Mouse (Mus musculus): ENCODE measurements around the gene Lbh. TPM values are rescaled to one million over a fixed set of nuclear protein-coding genes. Genes with fewer than 3 reads are reported as not detected.

Lbh gene
- polyA plus RNA-seq (2012; rRNA removed): 133 and 147 TPM in 2 replicates

GRCm38 (mm10) chr17:72918053-72918452 lies at the start of gene Lbh:
TSS of gene Lbh (plus strand) at chr17:72918305.
- DNase-seq (ENCODE audit: low read depth): peak; percentile 98
- no peak for TF ChIP-seq CTCF (IDR thresholded peaks at IDR 0.05; ENCODE audit: borderline replicate concordance, extremely low read depth, insufficient read depth, insufficient read length)
- TF ChIP-seq POLR2A (IDR thresholded peaks at IDR 0.05; ENCODE audit: borderline replicate concordance, extremely low read depth, insufficient read depth, insufficient read length, poor library complexity, severe bottlenecking): peak; percentile 97

- no peak for DNase-seq (ENCODE audit: low read depth)
- no peak for TF ChIP-seq POLR2A (IDR thresholded peaks at IDR 0.05; ENCODE audit: borderline replicate concordance, extremely low read depth, insufficient read depth, insufficient read length, poor library complexity, severe bottlenecking)
- no peak for TF ChIP-seq CTCF (IDR thresholded peaks at IDR 0.05; ENCODE audit: borderline replicate concordance, extremely low read depth, insufficient read depth, insufficient read length)
Measured at GRCm38 (mm10) chr17:72878979-72879378, 39.1 kb upstream of the Lbh start.

- DNase-seq (ENCODE audit: low read depth): no peak
- TF ChIP-seq POLR2A (IDR thresholded peaks at IDR 0.05; ENCODE audit: borderline replicate concordance, extremely low read depth, insufficient read depth, insufficient read length, poor library complexity, severe bottlenecking) (no peak), CTCF (IDR thresholded peaks at IDR 0.05; ENCODE audit: borderline replicate concordance, extremely low read depth, insufficient read depth, insufficient read length) (no peak)
Measured at GRCm38 (mm10) chr17:72880156-72880555, 37.9 kb upstream of the Lbh start.

GRCm38 (mm10) chr17:72881051-72881450 lies 37.1 kb upstream of the Lbh start:
- TF ChIP-seq POLR2A (IDR thresholded peaks at IDR 0.05; ENCODE audit: borderline replicate concordance, extremely low read depth, insufficient read depth, insufficient read length, poor library complexity, severe bottlenecking) (no peak), CTCF (IDR thresholded peaks at IDR 0.05; ENCODE audit: borderline replicate concordance, extremely low read depth, insufficient read depth, insufficient read length) (no peak)
- DNase-seq (ENCODE audit: low read depth): no peak

GRCm38 (mm10) chr17:72881804-72882203 lies 36.3 kb upstream of the Lbh start:
- no peak for DNase-seq (ENCODE audit: low read depth)
- no peak for TF ChIP-seq POLR2A (IDR thresholded peaks at IDR 0.05; ENCODE audit: borderline replicate concordance, extremely low read depth, insufficient read depth, insufficient read length, poor library complexity, severe bottlenecking)

GRCm38 (mm10) chr17:72889556-72890397 lies 28.3 kb upstream of the Lbh start:
- DNase-seq (ENCODE audit: low read depth): peak; percentile 97
- peak; percentile 73; the same call in 1 of the 2 replicates for TF ChIP-seq CTCF (IDR thresholded peaks at IDR 0.05; ENCODE audit: borderline replicate concordance, extremely low read depth, insufficient read depth, insufficient read length)
- TF ChIP-seq POLR2A (IDR thresholded peaks at IDR 0.05; ENCODE audit: borderline replicate concordance, extremely low read depth, insufficient read depth, insufficient read length, poor library complexity, severe bottlenecking): no peak

- no peak for TF ChIP-seq POLR2A (IDR thresholded peaks at IDR 0.05; ENCODE audit: borderline replicate concordance, extremely low read depth, insufficient read depth, insufficient read length, poor library complexity, severe bottlenecking)
- no peak for TF ChIP-seq CTCF (IDR thresholded peaks at IDR 0.05; ENCODE audit: borderline replicate concordance, extremely low read depth, insufficient read depth, insufficient read length)
- no peak for DNase-seq (ENCODE audit: low read depth)
Measured at GRCm38 (mm10) chr17:72890398-72890898, 27.7 kb upstream of the Lbh start.

- DNase-seq (ENCODE audit: low read depth): no peak
- TF ChIP-seq CTCF (IDR thresholded peaks at IDR 0.05; ENCODE audit: borderline replicate concordance, extremely low read depth, insufficient read depth, insufficient read length): no peak
- no peak for TF ChIP-seq POLR2A (IDR thresholded peaks at IDR 0.05; ENCODE audit: borderline replicate concordance, extremely low read depth, insufficient read depth, insufficient read length, poor library complexity, severe bottlenecking)
Measured at GRCm38 (mm10) chr17:72891556-72891955, 26.5 kb upstream of the Lbh start.

- DNase-seq (ENCODE audit: low read depth): no peak
- TF ChIP-seq CTCF (IDR thresholded peaks at IDR 0.05; ENCODE audit: borderline replicate concordance, extremely low read depth, insufficient read depth, insufficient read length) (no peak), POLR2A (IDR thresholded peaks at IDR 0.05; ENCODE audit: borderline replicate concordance, extremely low read depth, insufficient read depth, insufficient read length, poor library complexity, severe bottlenecking) (no peak)
Measured at GRCm38 (mm10) chr17:72895506-72895905, 22.6 kb upstream of the Lbh start.

- TF ChIP-seq CTCF (IDR thresholded peaks at IDR 0.05; ENCODE audit: borderline replicate concordance, extremely low read depth, insufficient read depth, insufficient read length) (no peak), POLR2A (IDR thresholded peaks at IDR 0.05; ENCODE audit: borderline replicate concordance, extremely low read depth, insufficient read depth, insufficient read length, poor library complexity, severe bottlenecking) (no peak)
- DNase-seq (ENCODE audit: low read depth): no peak
Measured at GRCm38 (mm10) chr17:72897076-72897475, 21.0 kb upstream of the Lbh start.

- no peak for DNase-seq (ENCODE audit: low read depth)
- TF ChIP-seq CTCF (IDR thresholded peaks at IDR 0.05; ENCODE audit: borderline replicate concordance, extremely low read depth, insufficient read depth, insufficient read length): no peak
- no peak for TF ChIP-seq POLR2A (IDR thresholded peaks at IDR 0.05; ENCODE audit: borderline replicate concordance, extremely low read depth, insufficient read depth, insufficient read length, poor library complexity, severe bottlenecking)
Measured at GRCm38 (mm10) chr17:72897961-72898360, 20.1 kb upstream of the Lbh start.

GRCm38 (mm10) chr17:72898775-72899174 lies 19.3 kb upstream of the Lbh start:
- no peak for DNase-seq (ENCODE audit: low read depth)
- TF ChIP-seq POLR2A (IDR thresholded peaks at IDR 0.05; ENCODE audit: borderline replicate concordance, extremely low read depth, insufficient read depth, insufficient read length, poor library complexity, severe bottlenecking) (no peak), CTCF (IDR thresholded peaks at IDR 0.05; ENCODE audit: borderline replicate concordance, extremely low read depth, insufficient read depth, insufficient read length) (no peak)
